Mouse (Mus musculus): ENCODE data around the gene Tcte1. TPM values are rescaled to one million over a fixed set of nuclear protein-coding genes. Genes with fewer than 3 reads are reported as not detected.
A peak's percentile ranks its signal among the peaks of the same experiment; 100 is the strongest.

Gene Tcte1
- total RNA-seq, 1 experiment, result 0.09 TPM

- in situ Hi-C loops (cut with MboI; ENCODE audit: low sequenced_read_pairs in 2 of 2, unreplicated experiment in 2 of 2), result no loop called here
- Histone ChIP-seq H3K9me3 (ENCODE audit: control insufficient read depth, insufficient read depth, low read depth, low read length) (no peaks in the 10 kb centered on the region), H3K9ac (ENCODE audit: insufficient read depth, low read depth, low read length, poor library complexity, severe bottlenecking) (no peak overlapping the region), H3K4me1 (ENCODE audit: control insufficient read depth in 2 of 2, insufficient read depth in 2 of 2, low read length in 2 of 2, poor library complexity in 1 of 2) (peaks cover 15% of the 10 kb centered on the region in 2 experiments), H3K27ac (ENCODE audit: insufficient read depth, low read depth, low read length, poor library complexity, severe bottlenecking) (no peak overlapping the region), H3K4me3 (ENCODE audit: insufficient read depth in 1 of 2, low read depth in 1 of 2, low read length in 2 of 2, poor library complexity in 1 of 2, severe bottlenecking in 1 of 2) (no peak overlapping the region), H3K36me3 (ENCODE audit: control insufficient read depth, insufficient read depth, low read length, poor library complexity, severe bottlenecking) (peaks cover 1% of the 10 kb centered on the region; the same call in 1 of the 2 replicates)
- no peak for DNase-seq (ENCODE audit: low read depth, low spot score)
- TF ChIP-seq HCFC1 (IDR thresholded peaks at IDR 0.05; ENCODE audit: borderline replicate concordance, insufficient read depth, low read length) (no peak), ZNF384 (IDR thresholded peaks at IDR 0.05; ENCODE audit: low read depth, low read length) (no peak), MAFK (IDR thresholded peaks at IDR 0.05; ENCODE audit: insufficient read depth, low read depth, low read length) (no peak)
These were observed 19.8 kb upstream of the Tcte1 start for GRCm38 (mm10) chr17:45503301-45503973.

DNA sequence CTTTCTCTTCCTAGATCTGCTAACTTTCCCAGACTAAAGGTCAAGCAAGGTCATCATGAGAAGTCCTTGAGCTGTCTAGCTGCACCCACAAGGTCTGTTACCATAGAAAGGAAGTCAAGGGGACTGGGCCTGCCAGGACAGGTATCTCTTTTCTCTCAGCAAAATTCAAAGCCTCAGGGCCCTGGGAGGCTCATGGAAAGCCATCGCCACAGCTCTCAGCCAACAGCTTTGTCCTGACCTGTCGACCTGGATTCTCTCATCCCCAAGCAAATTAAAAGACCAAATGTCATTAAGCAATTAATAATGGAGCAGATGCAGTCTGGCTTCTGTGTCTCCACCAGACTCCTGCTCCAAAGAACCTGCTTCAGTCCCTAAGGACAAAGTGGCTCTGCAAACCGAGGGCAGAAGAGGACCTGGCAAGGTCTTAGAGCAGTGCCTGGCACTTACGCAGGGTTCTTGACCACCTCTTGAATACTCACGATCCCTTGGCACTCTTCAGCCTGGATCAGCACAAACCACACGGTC lies 17.2 kb upstream of the Tcte1 start:
- Histone ChIP-seq H3K9ac (ENCODE audit: insufficient read depth, low read depth, low read length, poor library complexity, severe bottlenecking) (no peak overlapping the region; the same call in 1 of the 2 replicates), H3K4me3 (ENCODE audit: insufficient read depth in 1 of 2, low read depth in 1 of 2, low read length in 2 of 2, poor library complexity in 1 of 2, severe bottlenecking in 1 of 2) (peak overlapping the region in 1 of 2 experiments; percentile 15; a peak in 1 of 4 replicates), H3K4me1 (ENCODE audit: control insufficient read depth in 2 of 2, insufficient read depth in 2 of 2, low read length in 2 of 2, poor library complexity in 1 of 2) (peaks cover 2 to 11% of the 10 kb centered on the region in 2 experiments; a peak in 3 of 4 replicates), H3K9me3 (ENCODE audit: control insufficient read depth, insufficient read depth, low read depth, low read length) (no peaks in the 10 kb centered on the region), H3K36me3 (ENCODE audit: control insufficient read depth, insufficient read depth, low read length, poor library complexity, severe bottlenecking) (peaks cover 11% of the 10 kb centered on the region; the same call in 1 of the 2 replicates), H3K27ac (ENCODE audit: insufficient read depth, low read depth, low read length, poor library complexity, severe bottlenecking) (no peak overlapping the region)
- in situ Hi-C loops (cut with MboI; ENCODE audit: low sequenced_read_pairs in 2 of 2, unreplicated experiment in 2 of 2), result no loop called here
- TF ChIP-seq ZNF384 (IDR thresholded peaks at IDR 0.05; ENCODE audit: low read depth, low read length) (no peak), HCFC1 (IDR thresholded peaks at IDR 0.05; ENCODE audit: borderline replicate concordance, insufficient read depth, low read length) (no peak), MAFK (IDR thresholded peaks at IDR 0.05; ENCODE audit: insufficient read depth, low read depth, low read length) (no peak), ZC3H11A (IDR thresholded peaks at IDR 0.05; ENCODE audit: borderline replicate concordance, low read depth, low read length) (no peak), CHD2 (IDR thresholded peaks at IDR 0.05; ENCODE audit: low read depth, low read length) (no peak)
- no peak for DNase-seq (ENCODE audit: low read depth, low spot score)

- H3K9me3 ChIP-seq (ENCODE audit: control insufficient read depth, insufficient read depth, low read depth, low read length), result no peaks in the 10 kb centered on the region
- H3K4me1 ChIP-seq (ENCODE audit: control insufficient read depth in 2 of 2, insufficient read depth in 2 of 2, low read length in 2 of 2, poor library complexity in 1 of 2), result peaks cover 2 to 11% of the 10 kb centered on the region in 2 experiments; a peak in 3 of 4 replicates
- peak within 1 kb of the TSS; percentile 65; the same call in 1 of the 2 replicates for H3K27ac ChIP-seq (ENCODE audit: insufficient read depth, low read depth, low read length, poor library complexity, severe bottlenecking)
- in situ Hi-C loops (cut with MboI; ENCODE audit: low sequenced_read_pairs in 2 of 2, unreplicated experiment in 2 of 2), result no loop called here
- no peak for TF ChIP-seq ZNF384 (IDR thresholded peaks at IDR 0.05; ENCODE audit: low read depth, low read length)
- peak; percentile 93 for TF ChIP-seq HCFC1 (IDR thresholded peaks at IDR 0.05; ENCODE audit: borderline replicate concordance, insufficient read depth, low read length)
- DNase-seq (ENCODE audit: low read depth, low spot score), result peak; percentile 94
- peaks cover 11% of the 10 kb centered on the region; the same call in 1 of the 2 replicates for H3K36me3 ChIP-seq (ENCODE audit: control insufficient read depth, insufficient read depth, low read length, poor library complexity, severe bottlenecking)
- peak within 1 kb of the TSS; percentile 96 for H3K9ac ChIP-seq (ENCODE audit: insufficient read depth, low read depth, low read length, poor library complexity, severe bottlenecking)
- H3K4me3 ChIP-seq (ENCODE audit: insufficient read depth in 1 of 2, low read depth in 1 of 2, low read length in 2 of 2, poor library complexity in 1 of 2, severe bottlenecking in 1 of 2), result peak within 1 kb of the TSS; percentile 84 to 92
These were observed 16.5 kb upstream of the Tcte1 start, which contains the start of gene Aars2 for GRCm38 (mm10) chr17:45506700-45507189. Gene Aars2 (plus strand): TSS chr17:45506841.

DNA sequence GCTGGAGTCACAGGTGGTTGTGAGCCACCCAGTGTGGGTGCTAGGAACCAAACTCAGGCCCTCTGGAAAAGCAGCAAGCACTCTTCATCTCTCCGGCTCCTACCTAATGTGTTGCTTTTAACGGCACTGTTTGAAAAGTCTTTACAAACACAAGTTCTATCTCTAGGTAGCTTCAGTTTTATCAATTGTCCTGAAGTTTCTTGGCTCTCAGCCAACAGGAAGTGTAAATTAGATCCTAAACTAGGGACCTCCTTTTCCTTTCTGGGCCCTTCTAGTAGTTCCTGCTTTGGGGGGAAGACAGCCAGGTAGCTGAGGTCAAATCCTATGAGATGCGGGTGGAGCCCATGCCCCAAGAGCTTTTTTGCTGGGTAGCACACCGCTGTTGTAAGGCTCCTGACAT lies 12.4 kb upstream of the Tcte1 start:
- in situ Hi-C loops (cut with MboI; ENCODE audit: low sequenced_read_pairs in 2 of 2, unreplicated experiment in 2 of 2), result no loop called here
- Histone ChIP-seq H3K4me3 (ENCODE audit: insufficient read depth in 1 of 2, low read depth in 1 of 2, low read length in 2 of 2, poor library complexity in 1 of 2, severe bottlenecking in 1 of 2) (no peak overlapping the region), H3K9ac (ENCODE audit: insufficient read depth, low read depth, low read length, poor library complexity, severe bottlenecking) (no peak overlapping the region), H3K27ac (ENCODE audit: insufficient read depth, low read depth, low read length, poor library complexity, severe bottlenecking) (no peak overlapping the region), H3K4me1 (ENCODE audit: control insufficient read depth in 2 of 2, insufficient read depth in 2 of 2, low read length in 2 of 2, poor library complexity in 1 of 2) (peaks cover 1 to 15% of the 10 kb centered on the region in 2 experiments; a peak in 3 of 4 replicates), H3K9me3 (ENCODE audit: control insufficient read depth, insufficient read depth, low read depth, low read length) (no peaks in the 10 kb centered on the region), H3K36me3 (ENCODE audit: control insufficient read depth, insufficient read depth, low read length, poor library complexity, severe bottlenecking) (peaks cover 11% of the 10 kb centered on the region; the same call in 1 of the 2 replicates)
- TF ChIP-seq HCFC1 (IDR thresholded peaks at IDR 0.05; ENCODE audit: borderline replicate concordance, insufficient read depth, low read length), result no peak
- no peak for TF ChIP-seq CHD2 (IDR thresholded peaks at IDR 0.05; ENCODE audit: low read depth, low read length)
- TF ChIP-seq ZC3H11A (IDR thresholded peaks at IDR 0.05; ENCODE audit: borderline replicate concordance, low read depth, low read length), result no peak
- TF ChIP-seq ZNF384 (IDR thresholded peaks at IDR 0.05; ENCODE audit: low read depth, low read length), result no peak
- TF ChIP-seq MAFK (IDR thresholded peaks at IDR 0.05; ENCODE audit: insufficient read depth, low read depth, low read length), result no peak
- DNase-seq (ENCODE audit: low read depth, low spot score), result no peak

All from ES-E14 (cell line).